Mouse (Mus musculus): ENCODE measurements around the gene Fuom. TPM values are rescaled to one million over a fixed set of nuclear protein-coding genes. Genes with fewer than 3 reads are reported as not detected.

Gene Fuom
- polyA plus RNA-seq, 1 experiment from 2014 or later = 15.8 TPM

DNA sequence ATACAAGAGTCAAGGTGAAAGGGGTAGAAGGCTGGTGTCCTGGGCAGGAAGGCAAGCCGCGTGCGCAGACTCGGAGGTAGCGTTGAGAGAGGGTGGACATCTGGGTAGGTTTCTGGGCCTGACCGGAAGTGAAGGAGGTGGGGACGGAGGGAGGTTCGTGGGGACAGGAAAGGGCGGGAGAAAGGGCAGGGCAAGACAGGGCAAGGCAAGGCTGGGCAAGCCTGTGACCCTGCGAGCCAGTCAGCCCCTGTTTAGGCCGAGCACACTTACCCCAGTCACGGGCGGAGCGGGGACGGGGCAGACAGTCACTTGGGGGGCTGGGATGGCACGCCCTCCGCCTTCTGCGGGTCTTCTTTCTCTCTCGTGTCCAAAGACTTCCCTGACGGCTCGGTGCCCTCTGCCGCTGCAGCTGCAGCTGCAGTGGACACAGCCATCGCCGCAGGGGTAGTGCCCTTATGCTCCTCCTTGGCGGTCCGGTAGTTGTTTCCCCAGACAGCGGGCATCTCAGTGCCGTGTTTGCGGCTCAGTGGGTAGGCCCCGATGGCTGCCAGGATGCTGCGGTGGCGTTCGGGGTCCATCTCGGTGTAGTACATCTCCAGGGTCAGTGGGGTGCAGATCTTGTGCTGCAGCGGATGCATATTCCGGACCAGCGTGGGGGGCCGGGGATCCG, 32.1 kb downstream of the Fuom start:
- Histone ChIP-seq H3K4me1 (replicated peaks; ENCODE audit: control insufficient read depth, insufficient read depth, low read length) (no peaks in the 10 kb centered on the region), H3K36me3 (ENCODE audit: control insufficient read depth, insufficient read depth, low read length) (no peaks in the 10 kb centered on the region), H3K9ac (ENCODE audit: low read length) (peak overlapping the region; percentile 33), H3K9me3 (ENCODE audit: control insufficient read depth, low read length) (no peaks in the 10 kb centered on the region), H3K27me3 (ENCODE audit: control insufficient read depth, insufficient read depth, low read length) (peaks cover 22% of the 10 kb centered on the region), H3K4me2 (ENCODE audit: low read depth, low read length, severe bottlenecking) (peak overlapping the region; percentile 36; the same call in 1 of the 2 replicates), H3K27ac (ENCODE audit: low read depth, low read length) (no peak overlapping the region), H3K4me3 (ENCODE audit: low read depth, low read length) (no peak overlapping the region)
- no peak for DNase-seq (ENCODE audit: low spot score)
- WGBS = 32% methylated on average over 38 of the region's 39 CpGs
- ATAC-seq (replicated peaks; ENCODE audit: low FRiP score) = no peak

DNA sequence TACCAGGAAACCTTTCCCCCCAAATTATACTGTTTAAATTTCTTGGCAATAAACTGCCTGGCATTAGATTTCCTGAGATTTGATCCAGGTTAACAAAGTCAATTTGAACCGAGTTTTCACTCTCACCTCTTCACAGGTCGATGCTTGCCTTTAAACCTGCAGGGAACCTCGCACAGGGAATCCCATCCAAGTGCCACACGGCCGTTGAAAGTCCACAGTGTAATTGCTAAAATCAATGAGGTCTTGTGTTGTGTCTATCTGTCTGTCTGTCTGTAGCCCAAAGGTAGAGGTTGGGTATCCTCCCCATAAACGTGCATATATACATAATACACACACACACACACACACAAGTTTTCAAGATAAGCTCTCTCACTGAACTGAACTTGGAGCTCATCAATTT, 34.8 kb downstream of the Fuom start:
- DNase-seq (ENCODE audit: low spot score) (no peak), ATAC-seq (replicated peaks; ENCODE audit: low FRiP score) (no peak)
- no peaks in the 10 kb centered on the region for H3K36me3 ChIP-seq (ENCODE audit: control insufficient read depth, insufficient read depth, low read length)
- peaks cover 37% of the 10 kb centered on the region for H3K27me3 ChIP-seq (ENCODE audit: control insufficient read depth, insufficient read depth, low read length)
- no peak overlapping the region for H3K4me2 ChIP-seq (ENCODE audit: low read depth, low read length, severe bottlenecking)
- WGBS = 75% methylated on average over 6 of the region's 6 CpGs
- no peak overlapping the region for H3K4me3 ChIP-seq (ENCODE audit: low read depth, low read length)
- no peaks in the 10 kb centered on the region for H3K9me3 ChIP-seq (ENCODE audit: control insufficient read depth, low read length)
- H3K27ac ChIP-seq (ENCODE audit: low read depth, low read length) = no peak overlapping the region
- no peaks in the 10 kb centered on the region; the same call in 1 of the 2 replicates for H3K4me1 ChIP-seq (replicated peaks; ENCODE audit: control insufficient read depth, insufficient read depth, low read length)
- no peak overlapping the region for H3K9ac ChIP-seq (ENCODE audit: low read length)

DNA sequence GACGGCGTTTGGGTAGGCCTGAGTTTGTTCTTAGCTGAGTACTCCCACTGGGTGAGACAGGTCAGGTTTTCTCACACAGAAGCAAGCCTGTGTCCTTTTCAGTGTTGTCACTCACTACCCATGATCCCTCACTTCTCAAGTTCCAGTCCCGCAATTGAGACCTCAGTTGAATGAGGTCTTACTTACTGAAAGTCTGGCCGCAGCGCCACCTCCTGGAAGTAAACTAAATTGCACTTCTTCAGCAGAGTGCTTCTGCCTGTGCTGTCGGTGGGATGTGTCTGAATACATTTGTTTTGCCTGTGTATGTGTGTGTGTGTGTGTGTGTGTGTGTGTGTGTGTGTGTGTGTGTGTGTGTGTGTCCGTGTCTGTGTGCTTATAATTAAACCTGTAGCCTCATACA, 39.1 kb downstream of the Fuom start:
- peak; percentile 86 for DNase-seq (ENCODE audit: low spot score)
- H3K4me2 ChIP-seq (ENCODE audit: low read depth, low read length, severe bottlenecking) = no peak overlapping the region
- H3K9me3 ChIP-seq (ENCODE audit: control insufficient read depth, low read length) = no peaks in the 10 kb centered on the region
- WGBS = 15% methylated on average over 7 of the region's 7 CpGs
- peaks cover 44% of the 10 kb centered on the region for H3K27me3 ChIP-seq (ENCODE audit: control insufficient read depth, insufficient read depth, low read length)
- H3K27ac ChIP-seq (ENCODE audit: low read depth, low read length) = no peak overlapping the region
- H3K9ac ChIP-seq (ENCODE audit: low read length) = no peak overlapping the region
- no peak overlapping the region for H3K4me3 ChIP-seq (ENCODE audit: low read depth, low read length)
- peaks cover 20% of the 10 kb centered on the region for H3K4me1 ChIP-seq (replicated peaks; ENCODE audit: control insufficient read depth, insufficient read depth, low read length)
- no peak for ATAC-seq (replicated peaks; ENCODE audit: low FRiP score)
- no peaks in the 10 kb centered on the region for H3K36me3 ChIP-seq (ENCODE audit: control insufficient read depth, insufficient read depth, low read length)

DNA sequence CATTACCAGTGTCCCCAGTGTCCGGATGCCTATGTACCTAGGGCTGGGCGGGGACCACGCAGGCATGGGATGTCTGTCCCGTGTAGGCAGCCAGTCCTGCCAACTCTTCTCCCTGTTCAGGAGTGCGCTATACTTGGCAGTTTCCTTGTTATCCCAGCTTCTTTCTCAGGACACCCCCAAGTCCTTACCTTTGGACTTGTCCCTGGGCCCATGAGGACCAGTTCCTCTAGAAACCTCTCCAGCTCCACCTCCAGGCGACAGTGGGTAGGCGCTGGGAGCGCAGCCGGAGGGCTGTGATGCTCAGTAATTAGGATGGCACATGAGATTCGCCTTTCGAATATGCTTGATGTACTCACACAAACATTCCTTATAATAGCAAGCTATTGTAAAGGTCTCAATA, 39.9 kb downstream of the Fuom start:
- no peaks in the 10 kb centered on the region for H3K36me3 ChIP-seq (ENCODE audit: control insufficient read depth, insufficient read depth, low read length)
- WGBS = 7% methylated on average over 11 of the region's 11 CpGs
- ATAC-seq (replicated peaks; ENCODE audit: low FRiP score) = 0 out of 2 replicates have a peak, but pooled peaks have one; percentile 6
- H3K4me2 ChIP-seq (ENCODE audit: low read depth, low read length, severe bottlenecking) = no peak overlapping the region
- no peak overlapping the region for H3K27ac ChIP-seq (ENCODE audit: low read depth, low read length)
- H3K9me3 ChIP-seq (ENCODE audit: control insufficient read depth, low read length) = no peaks in the 10 kb centered on the region
- H3K4me3 ChIP-seq (ENCODE audit: low read depth, low read length) = no peak overlapping the region
- no peak overlapping the region for H3K9ac ChIP-seq (ENCODE audit: low read length)
- H3K4me1 ChIP-seq (replicated peaks; ENCODE audit: control insufficient read depth, insufficient read depth, low read length) = peaks cover 22% of the 10 kb centered on the region
- peaks cover 44% of the 10 kb centered on the region for H3K27me3 ChIP-seq (ENCODE audit: control insufficient read depth, insufficient read depth, low read length)
- peak; percentile 76 for DNase-seq (ENCODE audit: low spot score)

DNA sequence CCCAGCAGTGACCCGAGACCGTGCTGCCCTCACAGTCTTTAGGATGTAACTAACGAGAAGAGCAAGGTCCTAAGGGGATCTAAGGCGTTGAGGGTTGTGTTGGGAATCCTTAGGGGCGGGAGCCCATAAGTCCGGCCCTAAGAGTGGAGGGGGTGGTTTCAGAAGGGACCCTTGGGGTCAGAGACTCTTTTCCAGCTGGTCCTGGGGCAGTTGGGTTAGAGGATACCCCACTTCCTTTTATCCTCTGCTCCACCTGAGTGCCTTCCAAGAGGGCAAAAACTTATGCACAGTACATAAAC, 40.5 kb downstream of the Fuom start:
- Histone ChIP-seq H3K4me1 (replicated peaks; ENCODE audit: control insufficient read depth, insufficient read depth, low read length) (peaks cover 23% of the 10 kb centered on the region), H3K4me3 (ENCODE audit: low read depth, low read length) (peak overlapping the region; percentile 25), H3K9me3 (ENCODE audit: control insufficient read depth, low read length) (no peaks in the 10 kb centered on the region), H3K9ac (ENCODE audit: low read length) (peak overlapping the region; percentile 10; the same call in 1 of the 2 replicates), H3K27me3 (ENCODE audit: control insufficient read depth, insufficient read depth, low read length) (peaks cover 49% of the 10 kb centered on the region), H3K36me3 (ENCODE audit: control insufficient read depth, insufficient read depth, low read length) (no peaks in the 10 kb centered on the region), H3K4me2 (ENCODE audit: low read depth, low read length, severe bottlenecking) (peak overlapping the region; percentile 61), H3K27ac (ENCODE audit: low read depth, low read length) (no peak overlapping the region)
- no peak; the same call in 1 of the 2 replicates for ATAC-seq (replicated peaks; ENCODE audit: low FRiP score)
- no peak for DNase-seq (ENCODE audit: low spot score)
- 0% methylated on average over 6 of the region's 6 CpGs for WGBS

DNA sequence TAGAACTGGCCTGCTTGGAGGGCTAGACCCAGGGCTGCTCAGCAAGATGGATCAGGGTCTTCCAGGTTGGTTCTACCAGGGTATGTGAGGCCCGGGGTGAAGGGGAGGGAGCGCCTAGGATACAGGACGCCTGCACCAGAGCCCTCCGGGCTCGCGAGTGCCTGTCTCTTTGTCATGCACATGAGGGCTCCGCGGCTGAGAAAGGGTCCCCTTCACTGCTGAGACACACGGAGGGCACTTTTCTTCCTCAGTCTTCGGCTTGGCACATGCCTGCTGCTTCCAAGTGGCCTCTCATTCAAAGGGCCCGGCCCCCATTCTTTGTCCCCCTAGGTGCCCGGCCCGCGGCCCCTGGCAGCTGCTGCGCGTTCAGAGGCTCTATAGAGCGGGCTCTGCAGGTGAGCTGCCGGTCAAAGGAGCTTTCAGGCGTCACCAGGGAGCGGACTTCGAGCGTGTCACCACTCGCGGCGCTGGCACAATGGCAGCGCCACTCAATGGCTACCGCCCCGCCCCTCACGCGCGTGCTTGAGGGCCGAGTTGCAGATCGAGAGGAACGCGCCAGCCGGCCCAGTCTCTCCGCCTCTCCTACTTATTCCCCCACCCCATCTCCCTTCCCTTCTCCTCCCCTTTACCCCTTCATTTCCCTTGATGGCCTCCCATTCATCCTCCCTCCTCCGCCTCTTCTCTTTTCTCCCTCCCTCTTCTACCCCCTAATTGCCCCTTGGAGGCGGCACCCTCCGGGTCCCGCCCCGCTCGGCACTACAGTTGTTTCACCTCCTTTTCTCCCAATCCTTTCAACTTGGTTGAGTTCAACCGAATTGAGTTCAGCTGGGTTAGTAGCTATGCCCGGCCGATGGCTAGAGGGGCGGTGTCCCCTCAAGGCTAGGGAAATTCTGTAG, 41.1 kb downstream of the Fuom start:
- Histone ChIP-seq H3K4me3 (ENCODE audit: low read depth, low read length) (peak overlapping the region; percentile 25), H3K9me3 (ENCODE audit: control insufficient read depth, low read length) (no peaks in the 10 kb centered on the region), H3K4me1 (replicated peaks; ENCODE audit: control insufficient read depth, insufficient read depth, low read length) (peaks cover 23% of the 10 kb centered on the region), H3K27me3 (ENCODE audit: control insufficient read depth, insufficient read depth, low read length) (peaks cover 49% of the 10 kb centered on the region), H3K27ac (ENCODE audit: low read depth, low read length) (peak overlapping the region; percentile 76), H3K36me3 (ENCODE audit: control insufficient read depth, insufficient read depth, low read length) (no peaks in the 10 kb centered on the region), H3K4me2 (ENCODE audit: low read depth, low read length, severe bottlenecking) (peak overlapping the region; percentile 61), H3K9ac (ENCODE audit: low read length) (peak overlapping the region; percentile 51; the same call in 1 of the 2 replicates)
- under 1% methylated on average over 46 of the region's 47 CpGs for WGBS
- ATAC-seq (replicated peaks; ENCODE audit: low FRiP score) (peak; percentile 65), DNase-seq (ENCODE audit: low spot score) (peak; percentile 93)

DNA sequence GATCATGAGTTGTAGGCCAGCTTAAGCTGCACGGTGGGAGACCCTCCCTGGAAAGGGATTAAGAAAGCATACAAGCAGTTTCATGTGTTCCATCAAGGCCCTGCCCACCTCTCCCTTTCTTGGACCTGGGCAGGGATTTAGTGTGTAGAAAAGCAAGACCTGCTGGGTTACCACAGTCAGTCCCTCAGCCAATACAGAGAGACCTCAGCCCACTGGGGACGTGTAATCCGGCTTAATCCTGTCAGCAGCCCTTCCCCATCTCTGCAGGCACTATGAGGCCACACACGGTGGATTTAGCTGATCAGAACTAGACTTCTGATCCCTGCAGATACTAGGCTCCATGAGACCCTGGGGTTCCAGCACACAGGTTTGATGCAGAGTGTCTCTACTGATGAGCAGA, 42.6 kb downstream of the Fuom start:
- Histone ChIP-seq H3K9me3 (ENCODE audit: control insufficient read depth, low read length) (no peaks in the 10 kb centered on the region), H3K27ac (ENCODE audit: low read depth, low read length) (no peak overlapping the region), H3K9ac (ENCODE audit: low read length) (no peak overlapping the region), H3K4me1 (replicated peaks; ENCODE audit: control insufficient read depth, insufficient read depth, low read length) (peaks cover 23% of the 10 kb centered on the region), H3K4me2 (ENCODE audit: low read depth, low read length, severe bottlenecking) (no peak overlapping the region), H3K36me3 (ENCODE audit: control insufficient read depth, insufficient read depth, low read length) (no peaks in the 10 kb centered on the region), H3K27me3 (ENCODE audit: control insufficient read depth, insufficient read depth, low read length) (peaks cover 55% of the 10 kb centered on the region), H3K4me3 (ENCODE audit: low read depth, low read length) (no peak overlapping the region)
- ATAC-seq (replicated peaks; ENCODE audit: low FRiP score) = no peak
- WGBS = 6% methylated on average over 4 of the region's 4 CpGs
- peak; percentile 63 for DNase-seq (ENCODE audit: low spot score)

DNA sequence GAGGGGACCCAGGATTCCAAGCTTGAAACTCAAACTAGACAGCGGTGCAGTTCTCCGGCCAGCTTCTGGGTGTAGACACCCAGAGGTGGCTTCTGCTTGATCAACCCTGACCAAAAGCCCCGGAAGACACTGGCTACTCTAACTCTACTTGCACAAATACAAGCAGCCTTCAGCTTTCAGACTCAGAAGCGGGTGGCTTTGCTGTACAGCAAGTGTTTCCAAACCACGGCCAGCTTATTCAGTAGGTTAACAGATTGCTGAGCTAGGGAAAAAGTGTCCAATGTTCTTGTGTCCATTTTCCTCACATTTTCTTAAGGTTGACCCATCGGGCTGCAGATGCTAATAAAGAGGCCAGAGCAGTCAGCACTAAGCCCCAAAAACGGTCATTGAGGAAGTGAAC, 43.7 kb downstream of the Fuom start:
- Histone ChIP-seq H3K27ac (ENCODE audit: low read depth, low read length) (peak overlapping the region; percentile 52), H3K36me3 (ENCODE audit: control insufficient read depth, insufficient read depth, low read length) (no peaks in the 10 kb centered on the region), H3K9ac (ENCODE audit: low read length) (peak overlapping the region; percentile 54), H3K4me1 (replicated peaks; ENCODE audit: control insufficient read depth, insufficient read depth, low read length) (peaks cover 23% of the 10 kb centered on the region), H3K9me3 (ENCODE audit: control insufficient read depth, low read length) (no peaks in the 10 kb centered on the region), H3K27me3 (ENCODE audit: control insufficient read depth, insufficient read depth, low read length) (peaks cover 54% of the 10 kb centered on the region), H3K4me2 (ENCODE audit: low read depth, low read length, severe bottlenecking) (peak overlapping the region; percentile 64), H3K4me3 (ENCODE audit: low read depth, low read length) (peak overlapping the region; percentile 31)
- no peak for ATAC-seq (replicated peaks; ENCODE audit: low FRiP score)
- no peak for DNase-seq (ENCODE audit: low spot score)
- 8% methylated on average over 7 of the region's 7 CpGs for WGBS

Data from forebrain, embryonic 11.5 days (tissue).